Mouse (Mus musculus) limb, embryonic 11.5 days (tissue): ENCODE measurements around the gene Prkn. TPM values are rescaled to one million over a fixed set of nuclear protein-coding genes. Genes with fewer than 3 reads are reported as not detected.
"Not testable (repeated sequence)": the region's sequence is repeated elsewhere in the genome, so short reads cannot be mapped to it uniquely, and the experiment has no call there.

Experiments
- ATAC-seq: fragments of 200-750 bp; cut with Nextera tagmentation; 2 replicates; pipeline ENCODE4 v1.8.0; 2017; ENCODE audit warnings: low read depth; ENCODE audit not compliant: insufficient number of reproducible peaks, low FRiP score, low TSS enrichment
- DNase-seq: peaks from one replicate; pipeline ENCODE4 v3.0.0-alpha.2; 2015; ENCODE audit warnings: low spot score
- H3K27ac ChIP-seq: fragments of 300-500 bp; sonication (generic); replicated peaks from 2 replicates; pipeline ENCODE4 v1.5.1; 2014; ENCODE audit warnings: low read depth, mild to moderate bottlenecking, low read length
- H3K27me3 ChIP-seq: fragments of 300-500 bp; sonication (generic); 2 replicates; pipeline ENCODE4 v1.6.1; 2014; ENCODE audit warnings: mild to moderate bottlenecking, low read length, mixed read lengths; ENCODE audit not compliant: control insufficient read depth, insufficient read depth
- H3K36me3 ChIP-seq: fragments of 300-500 bp; sonication (generic); 2 replicates; pipeline ENCODE4 v1.6.1; 2014; ENCODE audit warnings: mild to moderate bottlenecking, low read length, moderate library complexity, mixed read lengths; ENCODE audit not compliant: control insufficient read depth, insufficient read depth
- H3K4me1 ChIP-seq: fragments of 300-500 bp; sonication (generic); 2 replicates; pipeline ENCODE4 v1.6.1; 2014; ENCODE audit warnings: low read length, mixed read lengths; ENCODE audit not compliant: control insufficient read depth, insufficient read depth
- H3K4me2 ChIP-seq: fragments of 300-500 bp; sonication (generic); 2 replicates; pipeline ENCODE4 v1.6.1; 2014; ENCODE audit warnings: low read depth, mild to moderate bottlenecking, moderate library complexity; ENCODE audit not compliant: severe bottlenecking
- H3K4me3 ChIP-seq: fragments of 300-500 bp; sonication (generic); 2 replicates; pipeline ENCODE4 v1.5.1; 2014; ENCODE audit warnings: low read depth, low read length
- H3K9ac ChIP-seq: fragments of 300-500 bp; sonication (generic); 2 replicates; pipeline ENCODE4 v1.6.1; 2014; ENCODE audit warnings: mild to moderate bottlenecking, low read length
- H3K9me3 ChIP-seq: fragments of 300-500 bp; sonication (generic); 2 replicates; pipeline ENCODE4 v1.6.1; 2016; ENCODE audit warnings: low read length; ENCODE audit not compliant: control insufficient read depth
- WGBS: fragments of 180-500 bp; shearing (Covaris S2); extraction: QIAGEN DNeasy Blood & Tissue Kit; methylation state at CpG from one replicate; pipeline ENCODE4 v1.1.7; 2014; 5-methylcytosine and 5-hydroxymethylcytosine counted together
- polyA plus RNA-seq: library from polyadenylated mRNA; unstranded; fragments of >200 nt; fragmentation: Nextera tagmentation; extraction: Ambion mirVana; gene quantifications from 2 replicates; pipeline ENCODE4 v1.2.1, GENCODE M21; 2014

Gene Prkn
- polyA plus RNA-seq, 1 experiment from 2014 or later, result 1.2 TPM

DNA sequence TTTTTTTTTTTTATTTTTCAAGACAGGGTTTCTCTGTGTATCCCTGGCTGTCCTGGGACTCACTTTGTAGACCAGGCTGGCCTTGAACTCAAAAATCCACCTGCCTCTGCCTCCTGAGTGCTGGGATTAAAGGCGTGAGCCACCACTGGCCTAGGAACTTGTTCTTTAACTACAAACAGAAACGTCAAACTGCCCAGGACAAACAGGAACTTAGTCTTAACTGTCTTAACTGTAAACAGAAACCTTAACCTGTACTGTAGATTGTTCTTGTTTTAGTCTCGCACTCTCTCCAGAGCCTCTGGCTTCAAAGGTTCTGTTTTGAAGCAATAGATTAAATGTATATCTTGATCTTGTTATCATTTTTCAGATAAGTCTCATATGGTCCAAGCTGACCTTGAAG is 1154.6 kb downstream of the Prkn start:
- not testable (repeated sequence) for DNase-seq, ATAC-seq, H3K4me3 ChIP-seq, H3K36me3 ChIP-seq, H3K9me3 ChIP-seq, H3K27ac ChIP-seq, H3K9ac ChIP-seq, H3K4me2 ChIP-seq, H3K27me3 ChIP-seq
- H3K4me1 ChIP-seq, result peaks cover 19% of the 10 kb centered on the region
- WGBS, result 81% methylated on average over 3 of the region's 3 CpGs

DNA sequence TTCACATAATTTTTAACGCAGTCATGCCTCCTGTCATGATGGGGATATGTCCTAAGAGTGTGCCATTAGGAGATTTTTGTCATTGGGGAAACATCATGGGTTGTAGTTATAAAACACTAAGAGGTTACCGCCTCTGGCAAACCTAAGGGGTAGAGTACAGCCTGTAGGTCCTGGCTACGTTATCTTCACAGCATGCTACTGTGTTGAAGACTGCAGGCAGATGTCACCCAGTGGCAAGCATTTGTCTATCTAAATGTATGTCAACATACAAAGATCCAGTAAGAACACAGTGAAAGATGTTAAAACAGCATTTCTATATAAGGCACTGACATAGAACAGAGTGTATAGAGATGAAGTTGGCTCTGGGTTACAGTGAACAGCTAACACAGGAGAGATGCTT is 1155.3 kb downstream of the Prkn start:
- DNase-seq (no peak), ATAC-seq (no peak)
- no peak overlapping the region for H3K4me3 ChIP-seq
- no peak overlapping the region for H3K27ac ChIP-seq
- no peaks in the 10 kb centered on the region for H3K36me3 ChIP-seq
- 90% methylated on average over 3 of the region's 3 CpGs for WGBS
- no peaks in the 10 kb centered on the region for H3K27me3 ChIP-seq
- H3K9ac ChIP-seq, result no peak overlapping the region
- H3K9me3 ChIP-seq, result no peaks in the 10 kb centered on the region
- H3K4me1 ChIP-seq, result peaks cover 13% of the 10 kb centered on the region
- H3K4me2 ChIP-seq, result no peak overlapping the region

DNA sequence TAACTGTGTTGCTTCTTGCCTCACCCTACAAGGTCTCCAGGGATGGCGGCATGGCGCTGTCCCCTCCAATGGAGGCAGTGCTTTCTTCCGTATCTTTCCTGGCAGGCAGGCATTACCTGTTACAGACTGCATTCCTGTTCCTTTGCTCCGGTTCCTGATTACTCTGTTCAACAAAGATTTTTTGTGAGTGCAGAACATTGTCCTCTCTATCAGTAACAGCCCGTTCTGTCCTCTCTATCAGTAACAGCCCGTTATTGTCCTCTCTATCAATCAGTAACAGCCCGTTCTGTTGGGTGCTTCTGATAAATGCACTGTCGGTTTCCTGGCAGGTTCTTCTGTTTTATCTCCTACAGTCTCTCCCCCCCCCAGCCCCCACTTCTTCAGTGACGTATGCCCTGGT is 1156.1 kb downstream of the Prkn start:
- Histone ChIP-seq H3K36me3 (no peaks in the 10 kb centered on the region), H3K27me3 (no peaks in the 10 kb centered on the region), H3K9ac (no peak overlapping the region), H3K4me1 (peaks cover 8% of the 10 kb centered on the region), H3K4me2 (no peak overlapping the region), H3K27ac (no peak overlapping the region), H3K4me3 (no peak overlapping the region), H3K9me3 (no peaks in the 10 kb centered on the region)
- no peak for ATAC-seq
- no peak for DNase-seq
- 60% methylated on average over 9 of the region's 9 CpGs for WGBS

DNA sequence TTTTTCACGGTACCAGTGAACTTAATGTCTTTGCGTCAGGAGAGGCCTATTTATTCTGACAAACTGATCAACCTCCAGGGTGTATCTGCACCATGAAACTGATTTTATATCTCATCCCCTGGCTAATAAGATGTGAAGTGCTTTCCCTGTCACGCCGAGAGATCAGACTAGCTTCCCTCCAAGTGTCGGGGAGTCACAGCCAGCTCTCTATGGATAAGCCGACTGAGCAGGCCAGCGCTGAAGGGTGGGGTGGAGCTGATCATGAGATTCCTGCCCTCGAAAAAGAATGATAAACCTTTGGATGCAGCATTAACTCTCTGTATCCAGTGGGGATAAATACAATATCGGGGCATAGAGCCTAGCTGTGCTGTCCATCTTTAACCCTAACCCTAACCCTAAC is 1160.1 kb downstream of the Prkn start:
- WGBS, result 84% methylated on average over 9 of the region's 9 CpGs
- H3K27me3 ChIP-seq, result no peaks in the 10 kb centered on the region
- ATAC-seq, result no peak

DNA sequence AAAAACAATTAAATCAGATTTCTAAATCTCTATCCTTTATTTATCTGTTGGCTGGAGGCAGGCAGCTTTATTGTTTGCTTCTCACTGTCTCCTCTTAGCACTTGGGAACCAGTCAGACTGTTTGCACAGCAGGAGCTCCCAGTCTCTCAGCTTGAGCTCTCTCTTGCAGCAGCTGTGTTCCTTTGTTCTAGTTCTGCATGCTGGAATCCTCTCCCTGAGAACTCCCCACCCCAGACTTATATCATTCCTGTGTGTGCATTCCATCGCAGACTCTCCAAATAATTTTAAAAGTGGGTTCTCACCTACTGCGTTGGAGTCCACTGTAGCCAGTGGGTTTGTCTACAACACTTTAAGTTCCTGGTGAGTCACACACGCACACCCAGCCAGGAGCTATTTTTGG is 1181.1 kb downstream of the Prkn start:
- WGBS, result 51% methylated on average over 3 of the region's 3 CpGs

More for the DNA sequence above, 1160.1 kb downstream of the Prkn start:
- Histone ChIP-seq H3K27ac (no peak overlapping the region), H3K9me3 (no peaks in the 10 kb centered on the region), H3K36me3 (no peaks in the 10 kb centered on the region), H3K4me1 (no peaks in the 10 kb centered on the region), H3K9ac (no peak overlapping the region), H3K4me2 (no peak overlapping the region), H3K4me3 (no peak overlapping the region)
- no peak for DNase-seq

DNA sequence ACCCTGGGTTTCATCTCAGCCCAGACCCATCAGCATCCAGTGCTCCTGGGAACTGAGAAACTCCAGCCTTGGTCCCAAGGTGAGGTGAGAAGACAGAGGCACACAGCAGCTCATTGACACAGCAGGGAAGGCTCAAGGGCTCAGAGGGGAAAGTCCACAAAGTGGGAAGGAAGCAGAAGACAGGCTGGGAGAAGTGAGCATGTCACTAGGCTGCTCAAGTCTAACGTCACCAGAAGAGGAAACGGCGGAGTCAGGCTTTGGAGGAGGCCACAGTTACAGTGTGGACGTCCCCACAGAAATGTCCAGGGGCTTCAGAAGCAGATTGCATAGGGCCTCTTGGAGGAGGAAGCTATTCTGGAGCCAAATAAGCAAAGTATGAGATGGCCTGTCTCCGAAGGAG is 1189.2 kb downstream of the Prkn start:
- ATAC-seq (no peak), DNase-seq (no peak)
- Histone ChIP-seq H3K36me3 (no peaks in the 10 kb centered on the region), H3K4me2 (no peak overlapping the region; the same call in 1 of the 2 replicates), H3K9me3 (no peaks in the 10 kb centered on the region), H3K27me3 (no peaks in the 10 kb centered on the region), H3K27ac (no peak overlapping the region), H3K9ac (no peak overlapping the region), H3K4me1 (peaks cover 16% of the 10 kb centered on the region), H3K4me3 (no peak overlapping the region)
- WGBS, result 72% methylated on average over 5 of the region's 5 CpGs

More for the DNA sequence above, 1181.1 kb downstream of the Prkn start:
- DNase-seq (no peak), ATAC-seq (no peak)
- Histone ChIP-seq H3K9me3 (no peaks in the 10 kb centered on the region), H3K27ac (no peak overlapping the region), H3K4me2 (no peak overlapping the region), H3K4me1 (no peaks in the 10 kb centered on the region), H3K9ac (no peak overlapping the region), H3K4me3 (no peak overlapping the region), H3K36me3 (no peaks in the 10 kb centered on the region), H3K27me3 (no peaks in the 10 kb centered on the region)

DNA sequence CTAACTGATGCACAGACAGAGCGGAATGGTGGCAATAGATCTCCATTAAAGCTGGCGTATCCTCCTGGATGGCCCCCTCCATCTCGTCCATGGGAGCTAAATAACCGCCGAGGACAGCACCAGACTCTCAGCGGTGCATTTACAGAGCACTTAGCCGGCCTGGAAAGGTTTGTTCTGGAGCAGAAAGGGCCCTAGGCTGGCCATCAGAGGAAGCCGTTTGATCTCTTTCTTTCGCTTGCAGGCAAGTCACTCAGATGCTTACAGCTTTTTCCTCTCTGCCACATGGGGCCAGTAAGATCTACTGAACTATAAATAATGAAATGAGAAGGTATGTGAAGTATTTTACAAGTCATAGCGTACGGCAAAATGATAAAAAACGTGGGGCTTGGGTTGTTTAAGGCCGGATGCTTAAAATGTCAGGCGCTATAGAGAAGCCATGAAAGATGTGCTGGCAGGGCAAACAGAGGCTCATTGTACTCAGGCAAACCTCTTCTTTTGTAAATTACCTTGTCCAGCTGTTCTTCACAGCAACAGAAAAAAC is 1189.8 kb downstream of the Prkn start:
- no peak for ATAC-seq
- WGBS, result 11% methylated on average over 14 of the region's 14 CpGs
- H3K9ac ChIP-seq, result no peak overlapping the region
- no peaks in the 10 kb centered on the region for H3K27me3 ChIP-seq
- peak overlapping the region; percentile 28; the same call in 1 of the 2 replicates for H3K4me2 ChIP-seq
- H3K4me3 ChIP-seq, result no peak overlapping the region
- H3K4me1 ChIP-seq, result peaks cover 16% of the 10 kb centered on the region
- no peaks in the 10 kb centered on the region for H3K9me3 ChIP-seq
- H3K36me3 ChIP-seq, result no peaks in the 10 kb centered on the region
- peak; percentile 45 for DNase-seq
- H3K27ac ChIP-seq, result peak overlapping the region; percentile 59; the same call in 1 of the 2 replicates

DNA sequence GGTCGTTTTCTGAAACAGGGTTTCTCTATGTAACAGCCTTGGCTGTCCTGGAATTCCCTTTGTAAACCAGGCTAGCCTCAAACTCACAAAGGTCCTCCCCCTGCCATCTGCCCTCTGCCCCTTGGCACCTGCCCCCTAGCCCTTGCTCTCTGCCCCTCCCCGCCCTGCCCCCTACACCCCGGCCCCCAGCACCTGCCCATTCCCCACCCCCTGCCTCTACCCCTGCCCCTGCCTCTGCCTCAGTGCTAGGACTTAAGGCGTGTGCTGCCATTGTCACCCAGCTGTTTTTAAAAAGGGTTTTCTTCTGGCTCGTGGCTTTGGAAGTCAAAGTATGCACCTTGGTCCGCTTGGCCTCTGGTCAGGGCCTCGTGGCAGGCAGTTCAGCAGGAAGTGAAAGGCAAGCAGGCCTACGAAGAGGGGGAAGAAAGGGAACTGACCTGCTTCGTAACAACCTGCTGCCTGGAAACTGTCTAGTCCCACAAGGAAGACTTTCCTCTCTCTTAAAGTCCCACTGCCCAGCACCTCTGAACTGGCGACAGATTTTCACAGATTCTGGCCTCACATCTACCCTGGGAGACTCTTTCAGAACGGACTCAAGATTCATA is 1190.5 kb downstream of the Prkn start:
- peak; percentile 40 for DNase-seq
- peaks cover 16% of the 10 kb centered on the region for H3K4me1 ChIP-seq
- H3K36me3 ChIP-seq, result no peaks in the 10 kb centered on the region
- no peaks in the 10 kb centered on the region for H3K27me3 ChIP-seq
- no peak overlapping the region for H3K9ac ChIP-seq
- WGBS, result 8% methylated on average over 11 of the region's 11 CpGs
- H3K27ac ChIP-seq, result peak overlapping the region; percentile 32; the same call in 1 of the 2 replicates
- H3K9me3 ChIP-seq, result no peaks in the 10 kb centered on the region
- H3K4me3 ChIP-seq, result no peak overlapping the region
- peak overlapping the region; percentile 26; the same call in 1 of the 2 replicates for H3K4me2 ChIP-seq
- ATAC-seq, result no peak; the same call in 1 of the 2 replicates
